Mouse (Mus musculus): ENCODE measurements at regions not wholly inside any gene's neighbourhood (a gene's known extent, or its start where the extent isn't known, plus 50 kb on each side); places are given as distances from the start of the nearest gene placed in this dataset.

DNA sequence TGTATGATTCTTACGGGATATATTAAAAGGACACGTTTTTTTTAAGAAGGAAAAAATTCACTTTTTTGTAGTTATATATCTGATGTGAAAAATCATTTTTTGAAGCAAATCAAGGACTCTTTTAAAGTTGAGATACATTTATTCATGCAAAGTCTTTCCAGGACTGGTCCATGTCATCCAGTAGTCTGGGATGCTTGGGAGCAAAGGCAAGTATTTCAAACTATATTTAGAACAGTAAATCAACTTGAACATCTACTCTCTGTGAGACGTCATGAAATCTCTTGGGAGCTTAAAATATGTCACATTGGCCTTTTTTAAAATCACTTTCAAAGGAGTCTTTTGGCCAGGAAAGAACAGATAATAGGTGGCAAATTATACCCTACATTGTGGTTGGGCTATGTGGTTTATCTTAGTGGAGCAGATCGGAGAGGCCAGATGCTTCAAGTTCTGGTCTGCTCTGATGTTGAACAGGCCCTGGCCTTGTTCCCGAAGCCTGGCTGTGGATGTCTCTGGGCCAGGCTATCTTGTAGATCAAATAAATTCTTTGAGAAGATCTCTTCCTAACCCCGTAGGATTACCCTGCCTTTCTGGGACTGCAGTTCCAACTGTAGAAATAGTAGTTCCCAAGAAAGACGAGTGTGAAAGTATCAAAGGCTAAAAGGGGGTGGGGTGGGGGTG lies 936.8 kb upstream of the Lcorl start:
- DNase-seq, result no peak

DNA sequence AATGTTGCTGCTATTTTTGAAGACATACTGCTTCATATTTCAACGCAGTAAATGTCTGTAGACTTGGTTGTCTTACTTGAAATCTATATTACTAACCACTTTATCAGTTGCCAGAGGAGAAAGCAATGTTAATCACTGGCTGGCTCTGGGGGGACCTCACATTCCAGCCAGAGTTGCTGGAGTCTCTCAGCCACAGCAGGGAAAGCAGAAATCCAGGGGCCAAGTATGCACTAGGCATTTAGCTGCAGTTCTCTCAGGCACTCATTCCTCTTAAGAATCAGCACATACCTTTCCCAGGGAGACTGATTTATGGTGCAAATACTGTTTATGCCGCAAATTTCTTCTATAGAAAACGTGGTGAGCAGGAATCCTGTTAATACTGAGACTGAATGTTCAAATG lies 933.6 kb upstream of the Lcorl start:
- DNase-seq, result no peak

DNA sequence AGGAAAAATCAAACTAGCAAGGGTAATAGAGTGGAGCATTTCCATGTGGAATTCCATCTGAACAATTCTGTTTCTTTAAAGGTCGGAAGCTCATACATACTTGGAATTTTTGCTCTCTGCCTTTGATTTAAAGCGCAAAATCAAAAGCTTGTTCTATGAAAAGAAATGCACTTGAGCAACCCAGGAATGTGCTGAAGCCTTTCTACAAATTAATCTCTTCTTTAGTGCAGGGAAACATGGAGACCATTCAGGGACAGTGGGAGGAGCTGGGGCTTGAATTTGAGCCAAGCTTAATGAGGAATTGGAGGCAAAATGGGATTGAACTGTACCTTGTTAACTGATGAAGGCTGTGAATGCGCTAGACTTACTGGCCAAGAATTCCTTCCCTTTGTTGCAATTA lies 933.1 kb upstream of the Lcorl start:
- DNase-seq, result peak; percentile 44

DNA sequence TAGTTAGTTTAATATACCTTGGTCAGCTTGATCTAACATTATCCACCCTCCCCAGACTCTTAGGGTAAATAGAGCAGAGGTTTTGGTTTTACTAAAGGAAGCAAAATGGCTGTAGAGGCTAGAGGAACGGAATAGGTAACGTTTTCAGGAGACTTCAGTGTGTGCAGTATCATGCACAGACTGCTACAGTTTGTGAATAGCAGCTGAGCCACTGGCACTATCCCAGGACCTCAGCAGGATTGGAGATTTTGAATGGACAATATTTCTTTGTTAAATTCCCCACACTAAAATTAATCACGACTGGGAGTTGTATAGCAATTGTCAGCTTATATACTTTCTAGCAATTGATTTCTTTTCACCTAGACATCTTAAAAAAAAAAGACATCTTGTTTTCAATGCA lies 929.7 kb upstream of the Lcorl start:
- no peak for DNase-seq

DNA sequence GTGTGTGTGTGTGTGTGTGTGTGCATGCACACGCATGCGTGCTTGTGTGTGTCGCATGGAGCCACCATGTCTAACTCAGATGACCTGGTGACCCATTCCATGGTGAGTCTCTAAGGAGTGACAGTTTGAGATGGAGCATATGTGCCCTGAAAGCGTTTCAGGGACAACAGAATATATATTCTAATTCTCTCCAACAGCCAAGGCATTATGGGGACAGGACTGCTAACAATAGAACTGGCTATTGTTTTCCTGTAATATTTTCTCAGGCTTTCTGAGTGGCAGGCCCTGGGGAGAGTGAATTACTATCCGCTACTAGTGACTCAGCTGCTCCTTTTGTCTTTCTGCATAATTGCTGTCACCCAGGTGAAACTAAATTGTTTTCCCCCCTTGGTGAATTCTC lies 898.7 kb upstream of the Lcorl start:
- DNase-seq, result no peak

DNA sequence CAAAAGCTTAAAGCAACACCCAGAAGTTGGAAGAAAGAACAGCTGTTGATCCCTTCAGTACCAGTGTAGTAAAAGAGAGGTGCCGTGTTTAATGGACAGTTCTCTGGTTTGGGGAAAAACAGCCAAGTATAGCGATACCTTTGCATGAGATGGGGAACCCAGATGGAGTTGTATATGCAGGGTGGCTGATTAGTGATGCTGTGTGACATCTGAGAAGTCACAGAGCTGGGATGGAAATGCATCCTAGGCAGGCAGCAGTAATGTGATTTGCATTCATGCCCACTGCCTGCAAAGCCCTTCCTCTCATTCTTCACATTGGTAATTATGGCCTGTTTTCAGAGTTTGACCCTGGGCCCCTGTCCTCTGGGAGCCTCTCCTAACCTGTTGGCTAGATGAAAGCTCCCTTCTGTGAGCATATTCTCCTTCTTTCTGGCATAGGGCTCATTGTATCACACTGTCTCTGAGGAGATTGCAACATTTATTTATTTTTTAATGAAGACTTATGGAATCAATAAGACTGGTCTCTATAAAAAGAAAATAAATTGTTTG lies 882.7 kb upstream of the Lcorl start:
- no peak for DNase-seq

DNA sequence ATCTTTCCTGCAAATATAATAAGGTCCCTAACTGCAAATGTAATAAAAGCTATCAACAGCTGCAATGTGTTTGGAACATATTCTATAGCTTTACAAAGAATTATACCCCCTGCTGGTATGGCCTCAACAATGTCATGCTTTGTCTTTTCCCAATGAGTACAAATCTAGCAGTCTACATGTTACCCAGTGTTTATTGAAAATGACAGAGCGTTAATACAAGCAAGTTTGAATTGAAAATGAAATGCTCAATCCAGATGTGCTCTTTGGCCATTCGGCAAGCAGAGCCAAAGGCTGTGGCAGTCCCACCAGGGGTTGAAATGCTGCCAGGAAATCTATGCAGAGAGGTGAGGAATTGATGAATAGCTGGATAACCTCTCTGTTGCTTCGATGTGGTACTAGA lies 875.1 kb upstream of the Lcorl start:
- no peak for DNase-seq

DNA sequence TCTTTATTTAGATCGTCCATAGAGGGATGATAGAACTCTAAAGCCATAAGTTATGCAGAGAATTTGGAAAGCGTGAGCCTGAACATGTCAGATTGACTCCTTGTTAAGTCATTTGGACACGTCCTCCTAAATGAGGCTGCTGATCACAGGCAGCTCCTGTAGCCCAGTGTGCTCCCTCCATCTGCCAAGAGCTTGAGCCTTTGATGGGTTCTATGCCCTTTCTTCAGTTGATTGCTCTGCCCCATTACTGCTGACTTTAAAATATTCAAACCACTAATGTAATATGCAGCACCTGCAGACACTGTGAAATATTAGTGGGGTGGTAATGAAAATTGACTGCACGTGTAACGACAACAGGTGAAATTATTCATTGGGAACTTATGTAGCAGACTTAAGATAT lies 874.6 kb upstream of the Lcorl start:
- DNase-seq, result no peak

DNA sequence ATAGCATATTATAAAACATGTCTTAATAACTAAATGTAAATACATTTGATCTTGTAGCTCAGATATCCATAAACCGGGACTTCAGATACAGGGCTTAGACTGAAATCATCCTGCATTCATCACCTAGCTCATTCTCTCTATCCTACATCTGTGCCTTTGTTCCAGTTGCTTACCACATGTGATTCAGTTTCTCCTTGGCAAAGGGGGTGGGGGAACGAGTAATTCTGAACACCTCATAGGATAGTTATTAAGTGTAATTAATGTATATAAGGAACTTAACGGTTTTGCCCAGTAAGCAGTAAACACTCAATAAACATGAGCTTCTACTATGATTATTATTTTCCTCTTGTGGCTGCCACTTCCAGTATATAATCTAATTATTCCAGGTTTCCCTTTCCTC lies 873.9 kb upstream of the Lcorl start:
- DNase-seq, result no peak

DNA sequence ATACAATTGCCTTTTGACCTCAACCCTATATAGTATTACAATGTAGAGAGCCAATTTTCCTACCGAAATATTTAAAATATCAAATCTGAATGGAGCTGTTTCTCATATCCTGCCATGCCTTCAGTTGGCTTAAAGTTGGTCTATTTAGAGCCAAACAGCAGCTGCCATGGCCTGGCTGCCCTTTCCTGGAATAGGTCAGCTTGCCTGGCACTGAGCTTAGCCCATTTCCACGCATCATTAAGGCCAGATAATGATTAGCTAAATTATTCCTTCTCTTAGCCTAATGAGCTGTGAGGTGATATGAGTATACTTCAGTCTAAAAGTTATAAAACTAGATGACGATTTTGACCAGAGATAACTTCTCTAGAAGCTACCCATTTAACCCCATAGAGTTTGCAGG lies 852.2 kb upstream of the Lcorl start:
- peak; percentile 10 for DNase-seq

DNA sequence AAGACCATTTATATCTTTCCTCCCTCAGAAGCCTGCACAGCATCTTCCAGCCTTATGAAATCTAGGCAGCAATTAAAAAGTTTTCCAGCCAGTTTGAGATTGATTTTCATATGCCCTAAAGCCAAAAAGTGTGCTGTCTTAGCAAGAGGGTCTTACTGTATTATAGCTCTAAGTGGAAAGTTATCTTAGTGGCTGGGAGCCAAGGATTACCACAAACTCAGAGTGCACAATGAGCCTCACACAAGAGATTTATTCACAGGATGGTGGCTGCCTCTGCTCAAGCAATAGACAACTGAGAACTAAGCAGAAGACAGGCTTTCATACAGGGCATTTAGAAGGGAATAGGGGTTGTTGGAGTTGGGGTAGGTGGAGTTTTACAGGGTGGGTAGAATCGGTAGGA lies 850.4 kb upstream of the Lcorl start:
- DNase-seq, result no peak

DNA sequence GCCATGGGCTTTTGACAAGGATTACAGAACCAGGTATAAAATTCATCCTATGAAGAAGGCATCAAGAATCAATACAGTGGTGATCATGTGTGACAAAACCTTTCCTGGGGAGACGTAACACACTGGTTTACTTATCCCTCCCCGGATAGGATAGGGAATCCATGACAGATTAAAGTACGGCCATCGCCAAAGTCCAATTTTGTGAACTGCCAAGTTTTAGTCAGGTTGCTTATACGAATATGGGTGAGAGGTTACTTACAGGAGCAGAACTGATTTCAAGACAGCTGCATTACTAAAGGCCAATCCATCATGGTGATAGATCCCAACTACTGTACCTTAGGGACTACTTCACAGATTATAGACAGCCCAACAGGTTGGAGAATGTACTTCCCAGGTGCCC lies 849.6 kb upstream of the Lcorl start:
- DNase-seq, result no peak

DNA sequence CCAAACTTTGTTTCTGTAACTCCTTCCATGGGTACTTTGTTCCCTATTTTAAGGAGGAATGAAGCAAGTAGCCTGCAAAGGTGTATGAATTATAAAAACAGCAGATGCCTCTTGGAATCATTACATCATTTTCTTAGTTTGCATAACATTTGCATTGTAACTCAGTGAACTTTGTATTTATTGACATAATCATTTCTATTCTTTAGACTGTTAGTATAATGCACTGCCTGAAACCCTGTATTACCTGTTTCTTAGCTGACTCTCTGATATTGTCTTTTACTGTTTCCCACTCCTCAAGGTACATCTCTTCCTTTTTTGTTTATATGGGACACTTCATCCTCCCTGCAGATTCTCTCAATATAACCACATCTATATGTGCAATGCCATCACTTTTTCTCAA lies 820.6 kb upstream of the Lcorl start:
- no peak for DNase-seq

DNA sequence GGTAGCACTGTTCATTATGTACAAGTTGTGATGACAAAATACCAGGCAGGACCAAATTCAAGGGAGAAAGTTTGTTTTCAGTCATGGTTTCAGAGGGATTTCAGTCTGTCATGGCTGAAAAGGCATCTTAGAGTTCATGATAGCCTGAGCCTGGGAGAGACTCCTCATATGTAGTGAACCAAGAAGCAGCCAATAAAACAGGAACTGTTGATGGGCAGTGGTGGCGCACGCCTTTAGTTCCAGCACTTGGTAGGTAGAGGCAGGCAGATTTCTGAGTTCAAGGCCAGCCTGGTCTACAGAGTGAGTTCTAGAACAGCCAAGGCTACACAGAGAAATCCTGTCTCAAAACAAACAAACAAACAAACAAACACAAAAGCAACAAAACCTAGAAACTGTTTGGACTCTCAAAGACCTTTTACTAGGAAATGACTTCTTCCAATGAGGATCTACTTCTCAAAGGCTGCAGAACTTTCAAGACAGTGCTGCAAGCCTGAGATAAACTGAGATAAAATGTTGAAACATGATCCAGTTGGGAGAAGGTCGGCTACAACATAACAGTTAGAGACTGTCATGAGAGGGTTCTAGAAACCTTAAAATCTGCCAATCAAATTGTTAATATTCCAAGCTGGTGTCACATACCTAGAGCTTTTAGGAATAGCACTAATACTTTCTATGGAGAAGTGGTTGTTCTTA lies 817.5 kb upstream of the Lcorl start:
- DNase-seq, result no peak

DNA sequence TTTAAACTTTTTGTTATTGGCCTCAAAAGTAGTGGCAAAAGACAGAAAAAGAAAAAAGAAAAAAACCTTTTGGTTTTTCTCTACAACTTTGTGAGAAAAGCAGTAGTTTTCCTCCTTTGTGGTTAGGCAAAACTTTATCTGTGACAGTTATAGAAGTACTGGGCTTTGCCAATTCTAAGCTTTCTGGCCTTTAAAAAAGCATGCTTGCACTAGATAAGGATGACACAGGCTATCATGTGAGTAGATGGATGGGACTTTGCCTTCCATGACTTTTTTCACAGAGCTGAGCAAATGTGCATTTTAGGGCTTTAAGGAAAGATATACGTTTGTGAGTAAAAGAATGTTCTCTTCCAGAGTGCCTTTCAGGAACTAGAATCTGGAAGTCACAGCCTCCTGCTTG lies 816.0 kb upstream of the Lcorl start:
- no peak for DNase-seq

DNA sequence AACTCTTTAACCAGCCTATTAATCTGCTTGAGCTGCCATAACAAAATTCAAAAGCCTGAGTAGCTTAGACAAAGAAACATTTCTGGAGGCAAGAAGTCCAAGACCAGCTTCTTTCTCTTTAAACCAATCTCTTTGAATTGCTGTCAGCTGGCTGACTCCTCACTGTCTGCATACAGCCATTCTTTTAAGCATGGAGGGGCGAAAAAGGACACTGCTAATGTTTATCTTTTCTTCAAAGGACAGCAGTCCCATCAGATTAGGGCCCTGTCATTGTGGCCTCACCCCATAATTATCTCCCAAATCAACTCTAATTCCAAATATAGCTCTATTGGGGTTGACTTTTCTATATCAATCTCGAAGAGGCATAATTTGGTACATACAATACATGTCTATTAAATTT lies 813.1 kb upstream of the Lcorl start:
- DNase-seq, result no peak

DNA sequence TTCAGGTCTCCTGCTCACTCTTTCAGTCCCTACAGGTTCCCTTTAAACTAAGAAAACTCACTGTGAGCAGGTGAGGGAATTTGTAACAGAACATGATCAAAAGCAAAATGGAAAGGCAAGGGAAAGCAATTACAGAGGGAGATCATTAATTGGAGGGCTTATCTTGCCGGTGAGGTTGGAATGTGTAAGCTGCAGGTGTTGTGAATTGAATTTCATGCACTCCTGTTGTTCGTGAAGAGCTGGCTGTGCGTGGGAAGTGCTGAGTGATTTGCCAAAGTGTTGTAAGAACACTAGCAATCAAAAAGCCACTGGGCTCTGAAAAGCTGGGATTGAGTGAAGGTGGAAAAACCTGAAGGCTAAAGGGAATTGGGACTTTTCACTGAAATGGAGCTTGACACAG lies 808.8 kb upstream of the Lcorl start:
- no peak for DNase-seq

DNA sequence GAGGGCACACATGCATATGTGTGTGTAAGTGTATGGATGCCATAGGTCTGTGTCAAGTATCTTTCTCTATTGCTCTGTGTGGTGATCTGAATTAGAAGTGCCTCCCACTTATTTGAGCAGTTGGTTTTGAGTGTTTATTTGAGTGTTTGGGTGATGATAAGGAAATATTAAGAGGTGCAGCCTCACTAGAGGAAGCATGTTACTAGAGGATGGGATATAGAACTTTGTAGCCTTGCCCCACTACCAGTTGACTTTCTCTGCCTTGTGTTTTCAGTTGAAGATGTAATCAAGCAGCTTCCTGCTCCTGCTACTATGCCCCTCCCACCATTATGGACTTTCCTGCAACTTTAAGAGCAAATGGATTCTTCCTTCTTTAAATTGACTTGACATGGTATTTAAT lies 799.6 kb upstream of the Lcorl start:
- no peak for DNase-seq

DNA sequence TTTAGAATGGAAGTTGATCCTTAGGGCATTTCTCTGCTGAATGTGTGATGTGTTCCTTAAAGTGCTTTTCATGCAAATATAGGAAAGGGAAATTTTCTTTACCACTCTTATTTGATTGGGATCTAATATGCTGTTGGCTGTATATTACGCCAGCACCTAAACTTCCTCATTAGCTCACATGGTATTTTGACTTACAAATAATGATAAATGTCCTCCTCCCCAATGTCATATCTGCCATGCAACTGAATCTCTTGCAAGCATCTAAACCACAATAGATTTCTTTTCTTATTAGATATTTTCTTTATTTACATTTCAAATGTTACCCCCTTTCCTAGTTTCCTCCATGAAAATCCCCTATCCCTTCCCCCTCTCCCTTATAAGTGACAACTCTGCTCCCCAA lies 796.8 kb upstream of the Lcorl start:
- DNase-seq, result no peak

DNA sequence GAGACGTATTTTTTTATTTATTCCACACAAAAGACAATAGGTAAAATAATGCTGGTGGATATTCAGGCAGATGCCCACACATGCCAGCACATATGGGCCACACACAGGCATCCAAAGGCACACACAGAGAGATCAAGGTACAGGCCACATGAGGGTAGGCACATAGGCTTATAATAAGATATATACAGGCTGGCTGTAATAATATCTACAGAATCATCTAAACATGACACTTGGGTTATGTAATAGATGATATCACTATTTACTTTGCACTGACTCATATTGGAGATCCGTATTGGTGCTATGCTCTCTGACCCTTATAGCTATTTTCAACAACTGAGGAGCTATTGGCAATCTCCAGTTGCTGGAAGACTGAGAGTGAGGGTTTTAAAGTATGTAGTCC lies 785.6 kb upstream of the Lcorl start:
- DNase-seq, result no peak

DNA sequence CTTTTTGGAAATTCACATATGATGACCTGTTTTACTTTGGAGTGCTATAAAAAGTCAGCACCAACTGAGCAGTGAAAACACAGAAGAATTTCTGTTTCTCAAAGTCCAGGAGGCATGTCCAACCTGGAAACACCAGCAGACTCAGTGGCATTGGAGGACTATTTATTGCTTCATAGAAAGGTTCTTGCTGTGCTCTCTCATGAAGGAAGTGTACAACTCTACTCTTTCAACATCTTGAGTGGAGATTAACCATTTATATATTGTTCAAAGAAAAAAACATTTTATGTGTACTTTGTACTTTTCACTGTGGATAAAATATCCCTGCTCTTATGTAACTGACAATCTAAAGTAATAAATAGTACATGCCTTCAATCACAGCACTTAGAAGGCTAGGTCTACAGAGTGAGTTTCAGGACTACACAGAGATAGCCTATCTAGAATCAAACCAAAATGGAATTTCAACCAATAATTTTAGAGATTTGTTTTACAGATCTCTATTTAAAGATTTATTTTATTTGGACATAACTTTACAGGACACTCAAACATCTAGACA lies 777.8 kb upstream of the Lcorl start:
- DNase-seq, result no peak

Data from adrenal gland, postnatal 10 days (tissue).